Mouse (Mus musculus) cerebellum, postnatal 36 days (tissue): ENCODE data around the gene Gpd1.
A peak's percentile ranks its signal among the peaks of the same experiment; 100 is the strongest.
"Not testable (repeated sequence)": the region's sequence is repeated elsewhere in the genome, so short reads cannot be mapped to it uniquely, and the experiment has no call there.

Source experiments
- DNase-seq, 2 experiments: peaks; one replicate each; pipeline ENCODE4 v3.0.0; 2021 to 2022; ENCODE audit warnings: mixed read lengths in 2 of 2

Gene Gpd1

DNA sequence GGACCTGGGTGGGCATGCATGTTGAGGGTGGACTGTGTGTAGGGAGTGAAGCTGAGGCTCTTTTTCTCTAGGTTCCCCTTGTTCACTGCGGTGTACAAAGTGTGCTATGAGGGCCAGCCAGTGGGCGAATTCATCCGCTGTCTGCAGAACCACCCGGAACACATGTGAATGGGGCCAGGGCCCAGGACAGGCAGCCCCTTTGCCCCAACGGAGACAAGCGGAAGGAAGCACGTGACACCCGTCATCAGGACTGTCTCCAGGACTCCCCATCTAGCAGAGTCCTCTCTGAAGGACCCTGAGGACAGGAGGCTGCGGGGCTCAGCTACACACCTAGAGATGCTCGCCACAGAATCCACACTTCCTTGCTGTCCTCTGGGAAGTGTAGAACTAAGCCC lies 5.8 kb downstream of the Gpd1 start:
- peak in 1 of 2 experiments; percentile 24 for DNase-seq

DNA sequence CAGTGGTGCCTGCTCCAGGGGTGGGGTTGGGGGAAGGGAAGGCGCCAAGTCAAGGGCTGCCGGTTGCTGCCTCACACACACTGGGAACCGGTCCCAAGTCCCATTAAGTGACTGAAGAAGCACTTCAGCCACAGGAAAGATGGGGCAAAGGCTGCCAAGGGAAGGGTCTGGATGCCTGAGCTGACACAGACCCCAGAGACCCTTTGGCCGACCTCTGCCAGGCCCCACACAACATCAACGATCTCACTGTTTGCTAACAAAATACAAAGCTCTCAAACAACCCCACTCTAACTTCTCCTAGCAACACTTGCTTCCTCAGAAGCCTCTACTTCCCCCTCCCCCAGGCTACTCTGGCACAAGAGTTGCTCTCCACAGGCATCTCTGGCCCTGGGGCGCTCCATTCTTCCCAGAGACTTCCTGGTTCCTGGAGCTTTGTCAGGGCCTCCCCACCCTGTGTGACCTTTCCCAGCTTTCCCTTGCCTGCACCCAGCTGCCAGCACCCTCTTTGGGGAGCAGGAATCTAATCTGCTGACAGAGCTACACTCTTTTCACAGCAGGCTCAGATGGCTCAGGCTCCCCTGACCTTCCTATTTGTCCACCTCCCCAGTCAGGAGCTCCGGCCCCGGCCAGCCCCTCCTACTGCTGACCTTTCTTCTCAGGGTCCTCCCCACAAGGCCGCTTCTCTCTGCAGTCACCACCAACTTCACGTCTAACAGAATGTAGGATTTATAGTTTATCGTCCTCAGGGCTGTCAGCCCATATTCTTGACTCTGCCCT lies 6.4 kb downstream of the Gpd1 start:
- peak in 1 of 2 experiments; percentile 40 for DNase-seq

DNA sequence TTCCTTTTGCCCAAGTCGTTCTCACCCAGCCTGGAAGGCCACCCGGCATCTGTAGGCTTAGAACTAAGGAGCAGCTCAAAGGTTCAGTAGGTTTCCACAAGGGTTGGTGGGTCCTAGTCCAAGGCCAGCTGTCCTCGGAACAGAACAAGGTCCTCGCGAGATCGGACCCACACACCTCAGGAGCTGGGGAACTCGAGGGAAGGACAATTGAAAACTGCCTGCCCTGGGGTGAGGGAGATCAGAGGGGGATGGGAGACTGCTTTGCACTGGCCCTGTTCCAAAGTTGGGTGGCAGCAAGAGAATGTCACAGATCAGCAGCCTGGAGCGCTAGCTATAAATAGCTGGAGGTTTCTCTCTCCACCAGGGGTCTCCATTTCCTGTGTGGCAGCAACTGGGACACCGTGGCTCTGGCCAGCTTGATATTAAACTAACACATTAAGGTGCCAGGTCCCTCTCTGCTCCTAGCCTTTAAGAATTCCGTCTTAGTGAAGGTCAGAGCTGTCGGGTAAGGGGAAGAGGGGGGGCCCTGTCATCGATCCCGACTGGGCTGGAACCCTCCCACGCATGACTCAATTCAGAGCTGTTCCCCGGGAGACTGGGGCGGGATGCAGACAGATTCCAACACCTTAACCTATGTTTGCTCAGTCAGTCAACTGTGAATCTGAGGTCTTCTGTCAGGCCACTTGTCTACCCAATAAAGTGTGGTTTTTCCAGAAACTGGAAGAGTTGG lies 7.1 kb downstream of the Gpd1 start:
- DNase-seq: peak; percentile 56 to 65

DNA sequence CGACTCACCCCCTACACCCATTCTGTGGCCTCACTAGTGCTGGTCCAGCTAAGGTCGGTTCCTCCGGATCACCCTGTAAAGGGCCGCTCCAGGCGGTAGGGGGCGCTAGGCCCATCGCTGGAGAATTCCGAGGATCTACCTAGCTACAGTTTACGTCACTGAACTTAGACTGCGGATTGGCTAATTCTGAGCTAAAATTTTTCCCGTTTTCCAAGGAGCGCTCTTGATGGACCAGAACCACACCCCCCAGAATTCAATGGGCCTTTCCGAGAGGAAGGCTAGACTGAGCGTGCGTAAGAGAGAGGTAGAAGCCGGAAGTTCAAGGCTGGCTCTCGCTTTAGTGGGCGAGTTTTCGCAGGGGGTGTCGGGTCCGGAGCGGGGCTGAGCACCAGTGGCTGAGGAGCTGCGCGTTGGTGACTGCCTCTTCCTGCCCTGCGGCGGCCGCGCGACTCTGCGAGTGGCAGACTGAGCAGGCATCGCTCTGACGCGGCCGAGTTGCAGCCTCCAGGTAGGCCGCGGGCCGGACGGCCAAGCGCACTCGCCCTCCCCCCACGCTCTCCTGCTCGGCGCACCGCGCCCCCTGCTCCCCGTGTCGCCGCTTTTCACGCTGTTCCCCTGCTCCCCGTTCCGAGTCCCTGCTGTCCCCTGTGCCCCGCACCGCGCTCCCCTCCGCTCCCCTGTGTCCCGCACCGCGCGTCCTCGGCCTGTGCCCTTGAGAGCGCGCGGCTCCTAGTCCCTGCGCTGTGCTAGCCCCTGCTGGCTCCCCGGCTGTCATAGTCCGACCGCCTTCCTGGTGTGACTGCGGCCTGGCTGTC lies 8.2 kb downstream of the Gpd1 start, which contains the start of gene Cox14:
TSS of gene Cox14 (plus strand) at position 278 of the 815 bp plus-strand sequence.
- DNase-seq: peak; percentile 95 to 98

DNA sequence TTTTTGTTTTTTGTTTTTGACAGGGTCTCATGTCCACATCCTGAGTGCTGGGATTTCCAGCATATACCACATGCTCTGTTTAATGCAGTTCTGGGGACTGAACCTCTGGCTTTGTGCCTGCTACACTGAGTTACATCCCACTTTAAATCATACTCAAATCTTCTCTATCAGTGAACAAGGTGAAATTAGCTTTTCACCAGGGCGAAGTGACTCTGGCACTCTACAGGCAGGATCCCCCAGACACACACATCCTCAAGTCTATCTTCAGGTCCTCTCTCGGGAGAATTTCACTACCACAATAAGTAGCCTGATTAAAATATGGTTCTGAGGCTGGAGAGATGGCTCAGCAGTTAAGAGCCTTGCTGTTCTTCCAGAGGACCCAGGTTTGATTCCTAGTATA lies 9.2 kb downstream of the Gpd1 start:
- no peak for DNase-seq

DNA sequence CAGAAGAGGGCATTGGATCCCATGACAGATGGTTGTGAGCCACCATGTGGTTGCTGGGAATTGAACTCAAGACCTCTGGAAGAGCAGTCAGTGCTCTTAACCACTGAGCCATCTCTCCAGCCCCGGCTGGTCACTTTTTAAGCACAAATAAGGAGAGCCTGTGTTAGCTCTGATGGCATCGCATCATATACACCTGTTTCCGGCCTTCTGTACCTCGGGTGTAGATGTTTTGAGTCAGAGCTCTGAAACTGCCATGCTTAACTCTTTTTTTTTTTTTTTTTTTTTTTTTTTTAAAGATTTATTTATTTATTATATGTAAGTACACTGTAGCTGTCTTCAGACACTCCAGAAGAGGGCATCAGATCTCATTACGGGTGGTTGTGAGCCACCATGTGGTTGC lies 9.7 kb downstream of the Gpd1 start:
- not testable (repeated sequence) for DNase-seq

DNA sequence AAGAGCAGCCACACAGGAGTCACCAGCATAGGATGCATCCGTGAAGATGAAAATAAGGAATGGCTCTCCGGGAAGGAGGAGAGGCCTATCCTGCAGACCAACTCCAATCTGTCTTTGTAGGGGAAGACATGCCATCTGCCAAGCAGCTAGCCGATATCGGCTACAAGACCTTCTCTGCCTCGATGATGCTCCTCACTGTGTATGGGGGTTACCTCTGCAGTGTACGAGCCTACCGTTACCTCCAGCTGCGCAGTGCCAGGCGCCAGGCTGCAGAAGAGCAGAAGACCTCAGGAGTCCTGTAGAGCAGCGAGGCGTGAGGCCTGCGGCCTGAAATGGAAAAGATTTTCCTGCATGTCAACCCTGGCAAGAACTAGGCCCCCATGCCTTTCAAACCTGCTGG lies 10.2 kb downstream of the Gpd1 start:
- no peak for DNase-seq

DNA sequence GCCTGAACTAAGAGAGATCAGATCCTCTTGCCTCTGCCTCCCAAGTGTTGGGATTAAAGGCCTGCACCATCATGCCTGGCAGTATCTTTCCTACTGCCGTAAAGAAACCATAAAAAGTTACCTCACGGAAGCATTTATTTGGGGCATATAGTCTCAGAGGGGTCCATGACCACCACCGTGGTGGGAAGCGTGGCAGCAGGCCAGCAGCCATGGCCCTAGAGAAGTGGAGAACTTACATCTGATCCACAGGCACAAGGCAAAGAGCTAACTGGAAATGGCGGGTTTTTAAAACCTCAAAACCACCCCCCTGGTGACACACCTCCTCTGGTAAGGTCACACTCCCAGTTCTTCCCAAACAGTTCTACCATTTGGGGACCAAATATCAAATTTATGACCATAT lies 10.9 kb downstream of the Gpd1 start:
- DNase-seq: no peak

DNA sequence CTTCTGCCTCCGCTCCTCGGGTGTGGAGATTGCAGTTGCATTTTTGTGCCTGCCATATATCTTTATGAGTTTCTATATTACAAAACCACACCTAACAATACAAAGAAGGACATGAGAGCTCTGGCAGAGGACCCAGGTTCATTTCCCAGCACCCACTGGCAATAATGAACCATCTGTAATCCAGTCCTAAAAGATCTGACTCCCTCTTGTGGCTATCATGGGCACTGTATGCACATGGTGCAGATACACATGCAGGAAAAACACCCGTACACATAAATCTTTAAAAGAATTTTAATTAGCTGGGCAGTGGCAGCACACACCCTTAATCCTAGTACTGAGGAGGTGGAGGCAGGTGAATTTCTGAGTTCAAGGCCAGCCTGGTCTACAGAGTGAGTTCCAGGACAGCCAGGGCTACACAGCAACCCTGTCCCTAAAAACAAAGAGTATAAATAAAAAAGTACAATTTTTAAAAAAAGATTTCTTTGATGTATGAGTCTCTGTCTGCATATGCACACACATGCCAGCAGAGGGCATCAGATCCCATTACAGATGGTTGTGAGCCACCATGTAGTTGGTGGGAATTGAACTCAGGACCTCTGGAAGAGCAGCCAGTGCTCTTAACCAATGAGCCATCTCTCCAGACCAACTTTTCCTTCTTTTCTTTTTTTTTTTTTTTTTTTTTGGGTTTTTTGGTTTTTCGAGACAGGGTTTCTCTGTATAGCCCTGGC lies 11.9 kb downstream of the Gpd1 start:
- no peak for DNase-seq

DNA sequence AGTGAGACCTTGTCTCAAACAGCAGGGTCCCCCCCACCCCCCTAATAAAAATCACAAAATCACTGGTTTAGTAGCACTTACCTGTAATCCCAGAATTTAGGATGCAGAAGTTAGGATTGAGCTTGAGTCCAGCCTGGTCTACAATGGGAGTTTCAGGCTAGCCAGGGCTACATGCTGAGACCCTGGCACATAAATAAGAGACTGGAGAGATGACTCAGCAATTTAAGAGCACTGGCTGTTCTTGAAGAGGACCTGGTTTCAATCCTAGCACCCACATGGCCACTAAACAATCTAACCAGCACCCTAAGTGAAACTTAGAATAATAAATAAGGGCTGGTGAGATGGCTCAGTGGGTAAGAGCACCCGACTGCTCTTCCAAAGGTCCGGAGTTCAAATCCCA lies 13.9 kb downstream of the Gpd1 start:
- DNase-seq: no peak

DNA sequence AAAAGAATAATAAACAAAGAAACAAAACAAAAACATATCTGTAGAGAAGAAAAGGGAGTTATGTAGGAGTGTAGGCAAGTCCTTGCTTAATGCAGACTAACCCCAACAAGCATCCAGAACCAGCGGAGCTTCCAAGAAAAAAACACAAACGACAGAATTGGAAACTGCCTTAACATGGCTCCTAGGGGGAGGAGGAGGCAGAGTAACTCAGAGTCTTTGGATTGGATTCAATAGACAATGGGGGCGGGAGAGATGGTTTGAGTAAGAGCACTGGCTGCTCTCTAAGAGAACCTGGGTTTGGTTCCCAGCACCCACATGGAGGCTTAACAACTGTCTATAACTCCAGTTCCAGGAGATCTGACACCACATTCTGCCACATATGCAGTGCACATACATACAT lies 14.4 kb downstream of the Gpd1 start:
- DNase-seq: no peak

DNA sequence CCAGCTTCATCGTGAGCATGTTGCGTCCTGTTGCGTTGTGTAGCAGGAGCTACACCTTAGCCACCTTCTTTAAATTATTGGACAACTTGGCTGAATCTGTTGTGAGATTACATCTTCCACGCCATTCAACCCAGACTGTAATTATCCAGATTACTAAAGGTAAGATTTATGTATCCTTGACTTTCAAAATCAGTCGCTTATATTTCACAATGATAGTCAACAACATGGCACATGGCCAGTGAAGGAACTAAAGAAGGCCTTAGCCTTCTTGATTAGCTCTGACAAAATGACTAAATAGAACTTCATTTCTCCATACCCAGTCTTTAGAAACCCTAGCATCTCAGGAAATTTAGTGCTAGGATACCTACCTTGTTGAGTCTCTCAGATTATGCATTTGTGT lies 15.9 kb downstream of the Gpd1 start:
- DNase-seq: no peak

DNA sequence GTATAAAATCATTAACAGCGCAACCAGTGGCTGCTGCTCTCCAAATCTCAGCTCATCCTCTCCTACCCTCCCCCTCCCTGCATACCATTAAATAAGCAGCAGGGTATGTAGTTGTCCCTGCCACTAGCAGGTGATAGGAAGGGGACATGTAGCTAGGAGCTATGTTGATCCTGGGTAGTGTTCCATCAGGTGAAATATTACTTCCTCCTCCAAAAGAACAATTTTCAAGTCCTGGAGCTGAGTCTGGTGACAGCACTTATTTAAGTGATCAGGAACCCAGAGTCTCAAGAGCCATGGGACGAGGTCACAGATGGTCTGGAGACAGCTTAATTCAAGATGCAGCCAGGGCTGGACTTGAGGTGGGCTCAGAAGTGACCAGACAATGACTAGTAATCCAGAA lies 18.3 kb downstream of the Gpd1 start:
- peak; percentile 97 to 100 for DNase-seq

DNA sequence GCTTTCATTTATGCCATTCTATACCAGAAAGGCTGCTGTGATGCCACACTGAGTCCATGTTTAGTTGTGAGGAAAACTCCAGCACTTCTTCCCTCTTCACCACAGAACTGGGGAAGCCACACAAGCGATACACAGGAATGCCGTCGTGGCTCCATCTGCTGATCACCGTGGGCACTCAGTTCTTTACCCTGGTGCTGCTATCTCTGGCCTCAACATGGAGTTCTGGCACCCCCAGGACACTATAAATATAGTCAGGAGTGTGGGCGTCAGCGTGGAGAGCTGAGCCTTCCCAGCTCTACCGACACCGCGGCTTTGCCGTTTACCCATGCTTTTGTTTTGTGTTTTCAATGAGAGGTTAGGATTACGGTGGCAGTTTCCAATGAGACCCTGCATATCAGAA lies 19.4 kb downstream of the Gpd1 start:
- DNase-seq: no peak

DNA sequence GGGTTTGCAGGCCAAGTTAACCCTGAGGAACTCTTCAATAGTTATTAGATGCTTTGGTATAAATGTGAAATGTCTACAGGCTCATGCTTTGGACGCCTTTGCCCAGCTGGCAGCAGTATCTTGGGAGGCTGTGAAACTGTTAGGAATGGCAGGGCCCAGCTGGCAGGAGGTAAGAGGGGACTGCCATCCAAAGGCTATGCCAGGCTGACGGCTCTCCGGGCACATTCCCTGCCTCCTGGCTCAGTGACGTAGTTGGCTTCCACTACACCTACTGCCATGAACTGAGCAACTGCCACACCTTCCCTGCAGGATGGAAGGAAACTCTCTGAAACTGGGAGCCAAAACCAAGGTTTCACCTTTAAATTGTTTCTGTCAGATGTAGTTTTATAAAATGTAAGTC lies 22.9 kb downstream of the Gpd1 start:
- peak; percentile 26 to 45 for DNase-seq

DNA sequence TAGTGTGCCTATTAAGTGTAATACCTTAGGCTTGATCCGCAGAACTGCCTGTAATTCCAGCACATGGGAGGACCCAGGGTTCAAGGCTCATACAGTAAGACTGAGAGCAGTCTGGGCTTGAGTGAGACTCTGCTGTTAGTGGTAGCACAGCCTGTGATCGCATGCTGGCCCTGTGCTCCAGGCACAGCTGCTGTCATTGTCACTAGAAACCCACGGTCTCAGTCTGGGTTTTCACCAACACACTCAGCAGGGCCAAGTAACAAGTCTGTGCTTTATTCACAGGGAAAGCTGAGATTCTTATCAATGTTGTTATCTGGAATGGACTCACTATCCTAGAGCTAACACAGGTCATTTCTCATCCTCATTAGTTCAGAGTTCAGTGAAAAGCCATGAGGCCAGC lies 36.9 kb downstream of the Gpd1 start:
- DNase-seq: no peak

DNA sequence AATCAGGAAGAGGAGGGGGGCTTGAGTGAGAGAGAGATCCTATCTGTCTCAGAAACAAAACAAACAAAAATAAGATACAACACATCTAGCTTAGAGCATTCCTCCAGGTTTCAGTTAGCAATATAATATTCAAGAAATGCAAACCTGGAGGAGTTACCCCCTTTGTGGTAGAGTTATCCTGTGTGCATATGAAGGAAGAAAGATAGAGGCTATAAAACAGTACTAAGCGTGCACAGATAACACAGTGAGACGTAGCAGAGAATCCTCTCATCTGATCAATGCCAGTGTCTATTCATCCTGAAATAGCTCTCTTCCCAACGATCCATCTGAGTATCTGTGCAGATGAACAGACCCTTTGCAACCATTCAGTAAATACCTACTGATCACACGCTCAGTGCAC lies 50.2 kb downstream of the Gpd1 start:
- no peak for DNase-seq

DNA sequence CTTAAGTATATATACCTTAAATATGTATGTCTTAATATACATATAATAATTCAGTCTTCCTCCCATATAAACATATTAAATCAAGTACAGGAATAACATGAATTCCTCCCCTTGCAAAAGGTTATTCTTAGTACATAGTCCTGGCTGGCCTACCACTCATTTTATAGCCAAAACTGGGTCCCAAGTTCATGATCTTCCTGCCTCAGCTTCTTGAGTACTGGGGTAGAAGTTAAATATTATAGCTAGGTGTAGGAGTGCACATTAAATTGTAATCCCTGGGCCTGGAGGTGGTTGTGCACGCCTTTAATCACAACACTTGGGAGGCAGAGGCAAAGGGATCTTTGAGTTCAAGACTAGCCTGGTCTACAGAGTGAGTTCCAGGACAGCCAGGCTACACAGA lies 51.4 kb downstream of the Gpd1 start:
- DNase-seq: no peak

DNA sequence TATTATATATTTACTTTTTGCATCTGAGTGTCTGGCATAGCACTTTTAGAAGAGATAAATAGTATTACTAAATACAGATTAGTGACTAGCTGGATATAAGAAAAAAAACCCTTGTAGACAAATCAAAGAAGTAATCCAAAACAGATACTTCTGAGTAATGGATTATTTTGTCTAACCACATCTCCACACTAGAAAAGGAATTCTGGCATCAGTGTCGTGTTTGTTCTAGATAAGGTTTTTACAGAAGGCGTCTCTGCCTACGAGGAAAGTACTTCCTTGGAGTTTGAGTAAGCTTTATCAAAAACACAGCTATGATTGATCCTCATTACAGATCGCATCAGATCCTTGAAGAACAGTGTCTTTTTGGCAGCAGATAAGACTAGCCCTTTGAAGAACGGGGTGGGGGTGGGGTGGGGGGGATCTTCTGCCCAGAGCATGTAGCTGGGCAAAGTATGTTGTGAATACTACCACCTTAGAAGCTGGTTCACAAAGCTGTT lies 53.7 kb downstream of the Gpd1 start:
- no peak for DNase-seq

DNA sequence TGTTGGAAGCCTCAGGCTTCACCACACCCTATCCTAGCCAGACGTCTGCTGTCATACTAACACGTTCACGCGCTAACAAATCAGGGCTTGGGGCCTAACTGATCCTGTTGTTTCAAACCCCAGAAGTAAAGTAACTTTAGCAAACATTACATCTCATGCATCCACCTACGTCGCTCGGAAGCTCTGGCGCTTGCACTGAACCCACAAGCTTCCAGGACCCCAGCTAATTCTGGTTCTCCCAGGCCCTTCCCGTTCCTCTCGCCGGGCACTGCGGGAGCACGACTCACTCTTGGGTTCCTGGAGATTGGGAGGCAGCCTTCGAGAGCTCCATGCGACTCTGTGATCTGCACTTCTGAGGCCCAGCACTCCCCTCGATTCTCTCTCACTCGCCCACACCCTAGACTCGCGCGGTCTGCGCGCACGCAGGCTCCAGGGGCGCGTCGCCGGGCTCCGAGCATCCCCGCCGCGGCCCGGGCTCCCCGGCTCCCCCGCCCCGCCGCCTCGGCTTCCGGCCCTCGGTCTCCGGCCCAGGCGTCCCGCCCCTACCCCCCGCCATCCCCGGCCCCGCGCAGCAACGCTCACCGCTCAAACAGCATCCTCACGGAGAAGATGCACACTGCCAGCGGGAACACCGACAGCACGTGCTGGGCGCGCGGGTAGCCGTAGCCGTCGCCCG lies 54.4 kb downstream of the Gpd1 start:
- DNase-seq: no peak

DNA sequence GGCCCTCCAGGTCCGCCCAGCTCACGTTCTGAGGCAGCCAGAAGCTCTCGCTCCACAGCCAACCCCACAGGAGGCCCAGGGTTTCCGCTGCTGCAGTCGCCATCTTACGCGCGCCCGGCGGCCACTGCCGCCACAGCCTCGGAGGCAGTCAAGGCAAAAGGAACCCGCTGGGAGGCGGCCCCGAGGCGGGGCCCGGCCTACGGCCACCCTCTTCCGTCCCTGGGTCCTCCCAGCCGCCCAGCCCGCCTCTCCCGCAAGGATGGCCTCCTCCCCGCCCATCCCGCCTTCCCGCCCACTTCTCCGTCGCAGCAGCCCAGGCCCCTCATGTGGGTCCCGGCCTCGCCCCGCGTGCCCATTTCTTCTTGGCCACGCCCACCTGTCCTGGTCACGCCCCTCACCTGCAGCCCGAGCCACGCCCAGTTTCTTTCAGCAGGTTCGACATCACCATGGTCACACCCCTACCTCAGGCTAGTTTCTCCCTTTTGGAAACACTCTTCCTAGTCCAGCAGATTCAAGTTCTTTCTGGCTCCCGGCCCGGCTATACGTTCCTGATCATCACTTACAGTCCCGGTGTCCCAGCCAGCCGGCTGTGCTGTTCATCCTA lies 55.1 kb downstream of the Gpd1 start:
- peak; percentile 77 to 82 for DNase-seq

DNA sequence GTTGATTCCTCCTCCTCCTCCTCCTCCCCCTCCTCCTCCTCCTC lies 55.4 kb downstream of the Gpd1 start, which contains the start of gene Cers5:
TSS of gene Cers5 (minus strand) at position 5 of the 44 bp plus-strand sequence.
- not testable (repeated sequence) for DNase-seq
